Mouse (Mus musculus) urinary bladder, postnatal 36 days (tissue): ENCODE measurements around the gene 1700012B09Rik.

Experiments used
- DNase-seq, 2 experiments: peaks; one replicate each; pipeline ENCODE4 v3.0.0; 2022; ENCODE audit warnings: low spot score in 2 of 2, mixed read lengths in 1 of 2

The 1700012B09Rik gene

GRCm38 (mm10) chr9:14770803-14771471 is at the start of gene 1700012B09Rik:
Gene 1700012B09Rik, minus strand, starts transcription at chr9:14771030.
- DNase-seq, result no peak

GRCm38 (mm10) chr9:14810111-14810510 is 39.3 kb upstream of the 1700012B09Rik start:
- DNase-seq, result no peak

- no peak for DNase-seq
Observed at GRCm38 (mm10) chr9:14806786-14807185, 36.0 kb upstream of the 1700012B09Rik start.

GRCm38 (mm10) chr9:14805714-14806113 is 34.9 kb upstream of the 1700012B09Rik start:
- no peak for DNase-seq

- no peak for DNase-seq
Observed at GRCm38 (mm10) chr9:14787356-14787755, 16.5 kb upstream of the 1700012B09Rik start.

DNA sequence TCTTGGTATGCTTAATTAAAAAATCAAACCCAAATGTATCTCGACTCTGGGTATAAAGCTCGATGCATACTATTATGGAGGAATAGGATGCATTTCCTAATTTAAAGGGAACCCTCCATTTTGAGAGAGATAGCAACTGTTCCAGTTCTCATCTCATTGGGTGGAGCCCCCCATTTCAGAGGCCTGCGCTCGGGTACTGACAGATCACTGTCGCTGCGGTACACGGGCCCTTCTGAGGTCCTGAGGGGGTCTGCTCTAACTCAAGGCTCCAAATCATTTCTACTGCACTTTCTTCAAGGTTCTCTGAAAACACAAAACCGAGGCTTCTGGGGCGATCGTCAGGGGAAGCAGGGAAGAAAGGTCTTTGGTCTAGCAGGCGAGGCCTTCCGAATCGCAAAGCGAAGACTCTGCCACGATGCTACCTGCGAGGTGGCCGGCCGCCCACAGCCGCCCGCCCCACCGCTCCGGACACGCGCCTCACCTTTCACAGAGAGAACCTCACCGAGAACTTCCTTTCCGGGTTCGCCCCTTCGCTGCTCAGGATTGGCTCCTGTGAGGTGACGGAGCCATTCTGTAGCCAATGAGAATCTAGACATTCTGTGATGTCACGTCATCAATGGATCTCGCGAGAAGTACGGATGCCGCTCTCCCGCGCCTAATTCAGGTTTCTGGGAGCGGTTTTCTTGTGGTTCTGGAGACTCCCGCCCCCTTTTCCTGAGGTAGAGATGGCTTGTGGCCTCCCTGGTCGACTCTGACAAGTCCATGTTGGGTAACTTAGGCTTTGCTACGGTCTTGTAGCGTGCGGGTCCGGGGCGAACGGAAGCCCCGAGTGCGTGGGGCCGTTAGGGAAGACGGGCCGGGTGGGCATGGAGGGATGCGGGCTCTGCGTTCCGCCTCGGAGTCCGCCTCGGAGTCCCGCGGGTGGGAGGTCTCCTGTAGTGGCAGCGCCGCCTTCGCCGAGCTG is 13.5 kb upstream of the 1700012B09Rik start, which contains the start of the genes Mre11a and Ankrd49:
Gene Mre11a (plus strand): TSS at position 616 of the 964 bp plus-strand sequence.
Gene Ankrd49 (minus strand): TSS at position 818 of the 964 bp plus-strand sequence.
- DNase-seq, result peak; percentile 89 to 91

DNA sequence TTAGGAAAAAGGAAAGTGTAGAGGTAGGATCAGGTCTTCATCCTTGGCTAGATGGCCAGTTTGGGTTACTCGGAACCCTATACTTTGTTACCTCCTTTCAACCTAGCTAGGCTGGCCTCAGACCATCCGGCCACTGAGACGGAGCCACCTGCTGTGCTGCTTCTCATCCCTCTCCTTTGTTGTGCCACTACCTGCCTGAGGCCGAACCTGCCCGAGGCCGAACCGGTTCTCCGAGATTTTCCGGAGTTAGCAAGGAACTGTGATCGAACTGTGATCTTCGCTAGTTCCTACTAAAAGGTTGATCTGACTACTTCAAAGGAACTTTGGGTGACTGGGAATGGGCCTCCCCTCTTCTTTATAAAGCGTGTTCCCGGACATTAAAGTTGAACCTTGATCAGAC is 7.5 kb upstream of the 1700012B09Rik start:
- DNase-seq, result peak; percentile 35 to 56

DNA sequence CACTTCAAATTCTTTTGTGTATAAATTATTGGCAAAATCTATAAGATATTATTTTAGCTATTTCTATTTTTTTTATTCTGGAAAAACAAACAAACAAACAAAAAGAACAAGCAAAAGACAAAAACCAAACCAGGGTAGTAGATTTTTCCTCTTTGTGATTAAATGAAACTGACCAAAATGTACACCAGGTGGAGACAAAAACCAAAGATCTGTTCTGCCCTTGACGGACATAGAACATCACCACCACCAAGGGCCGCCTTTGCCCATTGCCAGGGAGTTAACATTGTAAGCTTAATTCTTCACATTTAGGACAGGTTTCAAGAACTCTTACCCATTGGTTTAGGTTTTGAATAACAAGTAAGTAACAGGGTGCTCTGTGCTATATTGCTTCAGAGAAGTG is 3.0 kb upstream of the 1700012B09Rik start:
- no peak for DNase-seq

- DNase-seq, result no peak
Observed at GRCm38 (mm10) chr9:14772074-14772473, 1.2 kb upstream of the 1700012B09Rik start.

GRCm38 (mm10) chr9:14769811-14770210 is 1.0 kb downstream of the 1700012B09Rik start:
- no peak for DNase-seq

DNA sequence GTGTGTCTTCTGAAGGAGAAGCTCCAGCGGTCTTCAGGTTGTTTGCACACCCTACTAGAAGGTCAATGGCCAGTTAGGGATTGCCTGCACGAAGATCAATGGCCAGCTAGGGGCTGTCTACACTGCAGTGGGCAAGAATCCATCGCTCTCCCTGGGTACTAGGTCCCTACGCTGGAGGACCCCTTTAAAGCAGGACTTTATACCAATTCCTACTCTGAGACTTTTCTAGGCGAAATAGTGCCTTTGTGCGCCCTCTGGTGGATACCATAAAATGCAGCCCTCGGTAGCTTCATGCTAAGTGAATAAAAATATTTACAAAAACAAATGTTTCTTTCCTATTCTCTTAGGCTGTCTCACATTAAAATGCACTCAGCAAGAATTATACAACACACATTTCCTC is 6.1 kb downstream of the 1700012B09Rik start:
- DNase-seq, result peak in 1 of 2 experiments; percentile 23

- no peak for DNase-seq
Observed at GRCm38 (mm10) chr9:14759261-14759660, 11.6 kb downstream of the 1700012B09Rik start.

- no peak for DNase-seq
Observed at GRCm38 (mm10) chr9:14758590-14758989, 12.2 kb downstream of the 1700012B09Rik start.

DNA sequence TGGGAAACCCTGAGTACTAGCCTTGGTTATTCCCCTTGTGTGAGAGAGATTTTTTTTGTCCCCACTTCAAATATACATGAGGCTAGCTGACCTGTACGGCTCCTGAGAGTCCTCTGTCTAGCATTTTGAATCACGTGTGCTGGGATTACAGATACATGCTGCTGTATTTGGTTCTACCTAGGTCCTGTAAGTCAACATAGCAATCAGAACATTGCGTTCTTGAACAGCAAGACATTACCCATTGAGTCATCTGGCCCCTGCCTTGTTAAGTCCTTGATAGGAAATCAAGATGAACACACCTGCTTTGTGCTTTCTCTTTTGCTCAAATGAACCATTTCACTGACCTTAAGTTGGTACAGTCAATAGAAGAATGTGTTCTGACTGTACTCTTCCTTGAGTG is 16.4 kb downstream of the 1700012B09Rik start:
- no peak for DNase-seq

DNA sequence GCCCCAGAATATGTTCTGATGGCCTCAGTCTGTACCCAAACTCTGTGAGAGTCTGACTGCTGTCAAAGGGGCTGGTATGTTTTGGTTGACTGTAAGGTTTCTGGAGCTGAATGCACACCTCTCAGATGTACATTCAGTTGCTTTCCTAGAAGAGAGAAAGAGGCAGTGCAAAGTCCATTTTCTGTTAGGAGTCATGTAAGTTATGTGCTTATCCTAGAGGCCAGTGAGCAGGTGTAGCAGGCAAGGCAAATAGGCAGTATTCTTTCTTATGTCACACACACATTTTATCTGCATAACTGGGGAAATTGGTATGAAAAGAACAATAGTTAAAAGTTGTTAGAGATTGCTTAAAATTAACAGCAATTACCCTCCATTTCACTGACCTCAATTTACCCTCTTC is 16.9 kb downstream of the 1700012B09Rik start:
- no peak for DNase-seq

DNA sequence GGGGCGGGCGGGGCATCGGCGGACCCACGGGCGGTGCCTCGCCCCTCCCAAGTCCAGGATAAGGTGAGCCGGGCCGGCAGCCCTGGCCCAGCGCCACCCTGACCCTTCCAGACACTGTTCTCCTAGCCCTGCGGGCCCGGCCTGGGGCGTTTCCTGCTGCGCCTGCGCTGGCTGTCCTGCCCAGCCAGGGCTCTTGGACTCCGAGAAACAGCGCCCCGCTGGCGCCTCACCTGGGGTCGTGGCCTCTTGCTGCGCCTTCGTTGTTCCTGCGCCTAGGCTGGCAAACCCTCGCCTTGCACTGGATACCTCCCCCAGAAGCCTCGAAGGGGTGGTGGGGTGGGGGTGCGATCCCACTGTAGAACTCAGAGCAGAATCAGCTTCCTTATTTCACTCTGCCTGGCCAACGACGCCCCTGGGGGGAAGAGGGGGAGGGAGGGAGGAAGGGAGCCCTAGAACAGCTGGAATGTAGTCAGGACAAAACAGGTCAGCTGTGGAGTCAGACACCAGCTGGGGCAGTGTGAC is 18.8 kb downstream of the 1700012B09Rik start, which contains the start of gene Fut4:
Gene Fut4 (minus strand): TSS at position 393 of the 522 bp plus-strand sequence.
- DNase-seq, result peak; percentile 65 to 76

DNA sequence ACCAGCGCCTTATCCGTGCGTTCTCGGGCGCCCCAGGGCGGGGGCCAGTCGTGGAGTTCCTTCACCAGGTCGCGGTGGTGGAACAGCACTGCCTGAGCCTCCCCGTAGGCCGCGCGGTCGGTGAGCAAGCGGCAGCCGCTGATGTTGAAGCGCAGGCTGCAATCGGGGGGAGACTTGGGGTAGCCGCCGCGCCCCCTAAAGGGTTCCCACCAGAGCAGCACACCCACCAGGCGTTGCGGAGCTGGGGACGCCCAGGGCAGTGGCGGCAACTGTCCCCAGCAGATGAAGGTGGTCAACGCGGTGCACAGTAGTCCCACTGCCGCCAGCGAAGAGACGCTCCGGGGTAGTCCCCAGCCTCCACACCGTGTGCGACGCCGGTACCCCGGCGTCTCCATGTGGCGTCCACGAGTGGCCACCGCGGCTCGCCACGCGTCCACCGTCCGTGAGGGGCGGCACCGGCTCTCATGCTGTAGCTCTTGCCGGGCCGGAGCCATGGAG is 19.3 kb downstream of the 1700012B09Rik start:
- DNase-seq, result peak in 1 of 2 experiments; percentile 6

DNA sequence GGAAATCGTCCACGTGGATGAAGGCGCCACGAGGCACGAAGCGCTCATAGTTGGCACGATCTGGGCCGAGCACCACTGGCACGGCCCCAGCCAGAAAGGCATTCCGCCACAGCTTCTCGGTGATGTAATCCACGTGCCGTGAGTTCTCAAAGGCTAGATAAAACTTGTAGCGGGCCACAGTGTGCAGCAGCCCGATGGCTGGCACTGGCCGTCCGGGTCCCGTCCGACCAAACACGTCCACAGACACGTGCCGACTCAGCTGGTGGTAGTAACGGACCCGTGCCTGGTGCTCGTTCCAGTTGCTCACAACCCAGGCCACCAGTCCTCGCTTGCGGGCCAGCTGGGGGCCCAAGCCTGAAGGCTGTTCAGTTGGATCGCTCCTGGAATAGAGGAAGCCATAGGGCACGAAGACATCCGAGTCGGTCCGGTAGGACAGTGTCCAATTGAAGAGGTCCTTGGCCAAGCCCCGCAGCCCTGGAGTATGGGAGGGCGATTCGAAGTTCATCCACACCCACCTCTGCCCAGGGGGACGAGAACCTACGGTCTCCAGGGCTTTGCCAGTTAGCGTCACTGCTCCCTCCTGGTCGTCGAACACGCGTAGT is 19.8 kb downstream of the 1700012B09Rik start:
- DNase-seq, result peak in 1 of 2 experiments; percentile 24

DNA sequence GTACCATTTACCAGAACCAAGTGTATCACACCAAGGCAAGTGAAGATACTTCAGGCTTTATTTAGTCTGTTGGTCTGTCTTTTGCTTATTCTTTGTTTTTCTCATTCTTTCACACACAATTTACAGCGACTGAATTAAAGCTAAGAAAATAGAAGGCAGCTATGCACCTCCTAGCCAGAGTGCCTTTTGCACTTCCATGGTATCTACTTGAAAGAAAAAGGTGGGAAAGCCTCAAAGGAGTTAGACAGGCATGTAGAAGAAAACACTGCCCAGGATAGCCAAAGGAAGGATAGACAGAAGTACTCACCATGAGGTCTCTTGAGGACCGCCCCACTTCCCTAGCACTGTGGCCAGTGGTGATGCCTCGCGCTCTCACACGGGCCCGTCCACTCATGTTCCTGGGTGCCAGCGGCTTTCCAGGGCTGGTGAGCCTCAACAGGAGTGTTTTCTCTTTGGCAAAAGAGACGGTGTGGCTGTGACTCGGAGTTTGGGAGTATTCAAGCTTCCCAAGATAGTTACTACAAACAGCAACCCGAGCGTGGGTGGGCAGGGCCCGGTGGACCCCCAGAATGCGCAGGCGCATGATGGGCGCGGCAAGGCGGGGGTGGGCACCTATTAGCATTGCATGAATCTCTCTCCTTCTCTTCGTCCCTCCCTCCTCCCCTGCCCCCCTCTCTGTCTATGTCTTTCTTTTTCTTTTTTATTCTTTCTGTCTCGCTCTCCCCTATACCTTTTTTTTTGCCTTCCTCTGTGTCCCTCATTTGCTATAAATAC is 30.5 kb downstream of the 1700012B09Rik start, which contains the start of gene Piwil4:
Gene Piwil4 (minus strand): TSS at position 583 of the 774 bp plus-strand sequence.
- no peak for DNase-seq

DNA sequence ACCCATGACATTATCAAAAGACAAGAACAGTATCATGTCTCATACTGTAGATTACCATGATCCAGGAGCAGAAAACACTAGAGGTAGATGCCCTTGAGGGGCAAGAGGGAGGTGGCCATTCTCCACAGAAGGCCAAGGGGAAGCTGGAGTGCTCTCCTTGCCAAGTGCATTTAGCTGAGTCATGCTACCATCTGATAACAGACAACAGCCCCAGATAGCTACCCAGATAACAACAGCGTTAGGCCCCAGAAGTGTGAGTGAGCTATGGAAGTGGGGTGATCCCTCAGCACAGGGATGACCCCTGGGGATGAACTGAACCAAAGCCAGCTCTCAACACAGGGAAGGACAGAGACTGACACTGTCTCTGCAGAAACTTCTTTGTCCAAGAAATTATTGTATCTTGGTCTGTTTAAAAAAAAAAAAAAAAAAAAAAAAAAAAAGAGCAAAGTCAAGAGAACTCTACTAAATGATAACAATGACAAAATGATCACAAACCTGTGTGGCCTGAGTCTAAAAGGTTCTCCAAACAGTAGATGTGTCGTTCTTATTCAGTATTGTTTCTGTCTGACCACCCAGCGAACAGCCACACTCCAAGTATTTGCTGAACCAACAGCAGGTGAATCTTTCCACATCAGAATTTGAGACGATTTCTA is 31.2 kb downstream of the 1700012B09Rik start:
- no peak for DNase-seq
